Mouse (Mus musculus): ENCODE measurements around the gene Ptprd.

DNA sequence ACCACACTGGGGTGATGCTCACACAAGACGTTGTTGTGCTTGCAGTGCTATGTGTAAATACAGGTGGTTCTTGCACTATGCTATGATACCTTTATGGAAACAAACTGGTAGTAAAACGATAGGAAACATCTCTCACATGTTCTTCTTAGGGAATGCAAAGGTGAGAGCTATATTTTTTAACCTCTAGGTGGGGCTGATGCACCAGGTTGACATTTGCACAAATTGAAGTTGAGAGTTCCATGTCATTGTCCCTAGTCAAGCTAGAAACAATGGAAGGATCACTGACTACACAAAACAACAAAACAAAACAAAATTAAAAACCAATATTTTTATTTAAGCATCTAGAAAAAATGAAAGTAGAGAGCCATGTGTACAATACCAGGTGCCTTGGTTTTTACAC lies 250.1 kb downstream of the Ptprd start:
- no peak for TF ChIP-seq CTCF (IDR thresholded peaks at IDR 0.05; ENCODE audit: control insufficient read depth, insufficient read depth, insufficient read length)
- TF ChIP-seq MAX (IDR thresholded peaks at IDR 0.05), result no peak
